Mouse (Mus musculus) testis, postnatal 14 days (tissue): Measurements from ENCODE around the gene Kif3a.
A peak's percentile ranks its signal among the peaks of the same experiment; 100 is the strongest.

Source experiments
- DNase-seq: peaks from one replicate; pipeline ENCODE4 v3.0.0; 2021; ENCODE audit warnings: low spot score

Kif3a gene

GRCm38 (mm10) chr11:53567224-53568014 lies at the start of gene Kif3a:
Gene Kif3a, plus strand, starts transcription at chr11:53567379.
- peak; percentile 95 for DNase-seq

GRCm38 (mm10) chr11:53518759-53519158 lies 48.4 kb upstream of the Kif3a start:
- DNase-seq, result no peak

DNA sequence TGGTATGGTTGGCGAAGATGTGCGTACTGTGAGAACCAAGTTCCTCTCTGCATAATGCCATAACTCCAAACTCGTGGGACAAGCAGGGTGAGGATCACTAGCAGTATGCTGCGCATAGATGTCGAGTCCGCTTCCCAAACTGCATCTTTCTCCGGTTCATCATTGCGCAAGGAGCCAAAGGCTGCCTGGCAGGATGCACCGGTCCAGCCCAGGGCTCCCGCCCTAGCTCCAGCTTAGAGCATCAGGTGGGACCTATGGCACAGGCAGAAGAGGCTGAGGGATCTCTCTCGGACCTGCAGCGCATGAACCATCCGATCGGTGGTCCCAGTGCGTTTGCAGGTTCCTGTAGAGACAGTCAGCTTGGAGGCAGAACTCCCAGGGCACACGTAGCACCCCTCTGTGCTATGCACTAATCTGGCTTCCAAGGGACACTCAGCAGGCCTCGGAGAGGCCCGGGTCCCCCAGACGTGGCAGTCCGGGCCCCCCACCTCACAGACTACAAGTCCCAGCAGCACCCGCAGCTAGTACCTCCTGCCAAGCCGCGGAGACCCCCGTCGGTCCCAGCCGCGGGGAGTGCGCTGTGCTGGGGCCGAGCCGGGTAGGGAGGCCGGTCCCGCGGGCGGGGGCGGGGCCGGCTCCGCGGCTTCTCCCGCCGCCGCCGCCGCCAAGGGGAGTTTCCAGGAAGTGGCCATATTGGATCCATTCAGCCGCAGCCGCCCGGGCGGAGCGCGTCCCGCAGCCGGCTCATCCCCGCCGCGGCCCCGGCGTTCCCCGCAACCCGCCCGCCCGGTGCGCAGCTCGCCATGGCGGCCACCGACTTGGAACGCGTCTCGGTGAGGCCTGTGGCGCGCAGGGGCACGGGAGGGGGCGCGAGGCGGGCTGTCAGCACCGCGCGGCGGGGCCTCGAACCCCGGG lies 47.7 kb upstream of the Kif3a start, which contains the start of gene Sept8:
TSS of gene Sept8 (plus strand) at position 51 of the 915 bp plus-strand sequence.
- DNase-seq, result peak; percentile 57

- DNase-seq, result peak; percentile 42
Observed at GRCm38 (mm10) chr11:53520122-53520978, 46.8 kb upstream of the Kif3a start.

DNA sequence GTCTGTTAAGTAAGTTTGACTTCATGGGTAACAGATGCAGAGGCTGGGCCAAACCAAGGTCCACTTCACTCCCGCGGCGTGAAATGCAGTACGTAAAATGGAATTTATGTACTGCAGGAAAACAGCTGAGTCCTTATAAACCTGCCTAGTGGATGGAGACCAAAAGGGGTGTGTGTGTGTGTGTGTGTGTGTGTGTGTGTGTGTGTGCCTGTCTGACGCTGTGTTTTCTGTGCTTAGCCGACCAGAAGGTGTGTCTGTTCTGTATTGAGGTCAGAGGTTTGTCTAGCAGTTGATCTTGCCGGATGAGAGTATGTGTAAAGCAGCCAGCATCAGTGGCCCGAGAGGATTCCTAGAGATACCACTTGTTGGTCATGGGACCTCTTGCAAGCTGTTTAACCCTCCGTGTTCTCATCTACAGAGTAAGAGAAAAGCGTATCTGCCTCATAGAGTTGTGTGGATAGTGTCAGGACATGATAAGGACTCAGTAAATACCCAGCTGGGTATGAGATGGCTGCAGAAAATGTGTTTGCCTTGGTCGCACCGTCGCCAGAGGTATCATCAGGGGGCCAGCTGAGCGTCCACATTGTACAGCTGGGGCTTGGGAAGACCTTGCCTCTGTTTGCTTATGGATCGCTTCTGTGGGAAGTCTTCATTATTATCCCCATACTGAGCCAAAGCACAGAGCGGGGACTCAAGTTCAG lies 45.9 kb upstream of the Kif3a start:
- no peak for DNase-seq

DNA sequence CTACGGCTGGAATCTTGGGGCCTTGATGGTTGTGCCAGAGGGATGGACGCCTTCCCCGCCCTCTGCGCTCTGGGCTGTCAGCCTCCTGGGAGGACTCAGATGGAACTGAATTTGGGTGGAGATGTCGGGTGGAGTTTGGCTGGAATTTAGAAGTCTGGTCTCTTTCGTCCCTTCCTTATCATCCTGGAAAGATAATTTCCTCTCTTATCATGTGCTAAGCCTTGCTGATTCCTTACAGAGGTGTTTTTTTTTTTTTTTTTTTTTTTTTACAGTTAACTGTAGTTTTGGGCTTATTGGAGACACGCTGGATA lies 45.4 kb upstream of the Kif3a start:
- DNase-seq, result peak; percentile 40

DNA sequence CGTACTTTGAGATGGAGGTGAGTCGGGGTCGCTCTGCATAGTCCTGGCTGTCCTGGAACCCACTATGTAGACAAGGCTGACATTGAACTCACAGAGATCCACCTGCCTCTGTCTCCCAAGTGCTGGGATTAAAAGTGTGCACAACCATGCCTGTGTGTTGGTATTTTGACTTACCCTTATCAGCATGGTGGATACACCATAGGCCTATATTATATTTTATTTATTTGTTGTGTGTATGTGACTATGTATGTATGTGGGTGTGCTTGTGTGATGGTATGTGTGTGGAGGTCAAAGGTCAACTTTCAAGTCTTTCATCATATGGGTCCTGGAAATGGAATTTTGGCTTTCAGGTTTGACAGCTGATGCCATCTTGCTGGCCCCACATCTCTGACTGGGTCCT lies 44.8 kb upstream of the Kif3a start:
- DNase-seq, result no peak

DNA sequence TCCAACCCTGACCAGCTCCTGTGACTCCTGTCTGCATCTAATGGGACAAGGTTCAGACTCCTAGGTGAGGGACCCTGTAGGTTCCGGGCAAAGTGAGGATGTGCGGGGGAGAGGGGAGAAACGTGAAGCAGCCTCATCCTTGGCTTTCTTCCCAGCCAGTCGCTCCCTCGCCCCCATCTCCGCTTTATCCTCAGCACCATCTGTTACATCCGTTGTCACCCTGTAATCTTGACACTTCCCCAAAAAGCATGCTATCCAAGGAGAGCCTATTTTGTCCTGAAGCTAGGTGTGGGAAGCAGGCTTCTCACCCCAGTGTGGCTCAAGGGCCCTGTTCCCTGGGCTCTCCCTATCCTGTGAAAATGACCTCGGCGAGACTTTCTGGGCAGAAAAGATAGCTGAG lies 44.2 kb upstream of the Kif3a start:
- DNase-seq, result no peak

- no peak for DNase-seq
Observed at GRCm38 (mm10) chr11:53523545-53524405, 43.4 kb upstream of the Kif3a start.

- DNase-seq, result no peak
Observed at GRCm38 (mm10) chr11:53524905-53525304, 42.3 kb upstream of the Kif3a start.

DNA sequence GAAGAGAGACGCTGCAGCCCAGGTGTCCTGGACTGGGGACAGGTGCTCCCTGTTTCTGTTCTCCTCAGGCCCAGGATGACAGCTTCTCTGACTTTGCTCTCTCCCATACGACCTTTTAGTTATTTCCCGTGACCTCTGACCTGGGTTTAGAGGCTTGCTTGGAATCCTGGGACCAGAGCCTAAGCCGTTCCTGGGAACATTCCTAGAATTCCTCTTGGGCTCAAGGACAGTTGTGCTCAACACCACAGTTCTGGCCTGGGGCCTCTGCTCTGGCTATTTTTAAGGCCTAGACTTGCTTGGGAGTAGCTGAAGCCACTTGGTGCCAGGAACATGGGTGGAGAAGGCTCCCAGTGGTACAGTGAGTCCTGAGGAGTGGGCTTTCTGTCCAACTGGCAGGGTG lies 41.7 kb upstream of the Kif3a start:
- DNase-seq, result peak; percentile 48

DNA sequence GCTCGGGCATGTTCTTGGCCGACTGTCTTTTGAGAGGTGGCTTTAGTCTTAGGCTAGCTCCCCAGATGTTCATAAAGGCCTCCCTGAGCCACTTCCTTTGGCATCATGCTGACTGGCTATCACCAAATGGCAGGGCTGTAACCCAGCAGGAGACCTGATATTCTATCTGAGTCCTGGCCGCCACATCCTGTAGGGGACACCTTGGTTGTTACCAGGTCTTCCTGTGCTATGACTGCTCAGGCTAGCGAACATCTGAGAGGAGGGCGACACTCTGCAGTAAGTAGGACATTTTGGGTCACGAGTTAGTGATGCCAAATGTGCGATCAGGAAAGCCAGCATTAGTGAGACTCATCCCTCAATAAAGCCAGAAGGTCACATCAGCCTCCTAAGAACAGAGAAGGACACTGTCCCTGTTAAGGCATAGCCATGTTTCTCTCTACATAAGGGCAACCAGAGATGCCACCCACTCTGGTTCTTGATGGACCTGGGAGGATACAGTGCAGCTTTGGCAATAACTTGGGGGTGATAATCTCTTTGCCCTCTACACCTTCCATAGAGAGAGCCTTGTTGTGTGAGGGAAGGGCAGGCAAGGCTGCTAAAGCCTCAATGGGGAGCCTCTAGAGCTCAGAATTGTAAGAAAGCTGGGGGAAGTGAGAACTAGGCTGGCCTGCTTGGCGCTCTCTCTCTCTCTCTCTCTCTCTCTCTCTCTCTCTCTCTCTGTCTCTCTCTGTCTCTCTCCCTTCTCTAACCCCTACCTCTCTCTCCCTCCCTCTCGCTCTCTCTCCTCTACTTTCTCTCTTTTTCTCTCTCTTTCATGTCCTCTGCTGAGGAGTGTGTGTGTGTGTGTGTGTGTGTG lies 38.6 kb upstream of the Kif3a start:
- no peak for DNase-seq

- DNase-seq, result no peak
Observed at GRCm38 (mm10) chr11:53529253-53529557, 38.0 kb upstream of the Kif3a start.

DNA sequence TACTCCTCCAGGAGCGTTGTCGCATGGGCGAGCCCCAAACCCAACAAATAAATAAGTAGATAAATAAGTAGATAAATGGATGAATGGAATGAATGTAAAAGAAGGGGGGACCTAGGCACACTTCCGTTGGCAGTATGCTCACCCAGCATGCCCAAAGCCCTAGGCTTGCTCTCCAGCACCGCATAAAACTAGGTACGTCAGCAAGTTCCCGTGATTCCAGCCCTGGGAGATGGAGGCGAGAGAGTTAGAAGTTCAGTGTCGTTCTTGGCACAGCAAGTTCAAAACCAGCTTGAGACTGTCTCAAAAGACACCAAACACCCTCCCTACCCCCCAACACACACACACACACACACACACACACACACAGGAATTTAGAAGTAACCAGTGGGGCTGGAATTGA lies 37.2 kb upstream of the Kif3a start:
- no peak for DNase-seq

DNA sequence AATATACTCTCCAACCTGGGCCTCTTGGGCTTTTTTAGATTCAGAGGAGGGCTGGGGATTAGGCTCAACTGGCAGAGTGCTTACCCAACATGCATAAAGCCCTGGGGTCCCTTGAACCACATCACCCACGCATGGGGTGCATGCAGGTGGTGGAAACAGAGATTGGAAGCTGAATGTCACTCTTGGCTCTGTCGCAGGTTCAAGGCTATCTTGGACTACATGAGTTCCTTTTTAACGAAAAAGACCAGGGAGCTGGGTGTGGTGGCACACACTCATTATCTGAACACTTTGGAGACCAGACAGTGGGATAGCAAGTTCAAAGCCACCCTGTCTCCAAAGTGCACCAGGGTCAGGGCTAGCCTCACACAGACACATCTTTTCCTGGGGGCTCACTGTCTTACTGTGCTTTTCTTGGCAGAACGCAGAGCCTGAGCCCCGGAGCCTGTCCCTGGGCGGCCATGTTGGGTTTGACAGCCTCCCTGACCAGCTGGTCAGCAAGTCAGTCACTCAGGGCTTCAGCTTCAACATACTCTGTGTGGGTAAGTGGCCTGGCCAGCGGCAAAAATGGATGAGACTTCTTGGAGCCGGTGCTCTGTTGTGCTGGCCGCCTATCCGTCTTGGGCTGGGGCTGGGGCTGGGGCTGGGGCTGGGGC lies 35.5 kb upstream of the Kif3a start:
- no peak for DNase-seq

DNA sequence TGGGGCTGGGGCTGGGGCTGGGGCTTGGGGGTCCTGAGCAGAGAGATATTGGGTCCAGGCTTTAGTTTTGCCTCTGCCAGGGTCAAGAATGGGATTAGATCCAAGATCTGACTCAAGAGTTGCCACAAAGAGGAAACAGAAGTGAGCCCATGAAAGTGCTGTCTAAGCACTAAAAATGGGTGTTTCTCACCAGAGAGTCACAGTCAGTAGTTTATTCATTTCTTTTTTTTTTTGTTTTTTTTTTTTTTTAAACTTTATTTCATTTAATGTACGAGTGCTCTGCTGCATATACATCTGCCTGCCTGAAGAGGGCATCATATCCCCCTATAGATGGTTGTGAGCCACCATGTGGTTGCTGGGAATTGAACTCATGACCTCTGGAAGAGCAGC lies 35.0 kb upstream of the Kif3a start:
- DNase-seq, result no peak

DNA sequence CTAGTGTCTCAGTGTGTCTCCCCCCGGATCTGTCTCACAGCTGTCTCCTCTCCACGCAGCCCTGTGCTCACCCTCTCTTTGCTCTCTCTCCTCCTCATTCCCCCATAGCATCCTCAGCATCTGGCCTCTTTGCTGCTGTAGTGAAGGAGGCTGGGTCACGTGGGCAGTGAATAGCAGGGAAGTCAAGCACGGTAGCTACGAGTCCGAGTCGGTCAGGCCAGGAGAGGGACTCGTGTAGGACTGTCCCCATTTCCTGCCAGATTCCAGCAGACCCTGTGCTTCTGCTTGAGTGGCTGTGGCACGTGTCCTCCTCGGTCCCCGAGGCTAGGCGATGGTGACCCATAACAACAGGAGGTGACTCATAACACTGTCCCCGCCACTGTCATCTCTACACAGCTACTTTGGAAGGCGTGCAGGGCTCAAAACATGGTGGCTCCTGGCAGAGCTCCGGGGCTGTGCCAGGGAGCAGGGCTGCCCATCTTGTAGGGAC lies 28.1 kb upstream of the Kif3a start:
- no peak for DNase-seq

GRCm38 (mm10) chr11:53540394-53540793 lies 26.8 kb upstream of the Kif3a start:
- DNase-seq, result no peak

DNA sequence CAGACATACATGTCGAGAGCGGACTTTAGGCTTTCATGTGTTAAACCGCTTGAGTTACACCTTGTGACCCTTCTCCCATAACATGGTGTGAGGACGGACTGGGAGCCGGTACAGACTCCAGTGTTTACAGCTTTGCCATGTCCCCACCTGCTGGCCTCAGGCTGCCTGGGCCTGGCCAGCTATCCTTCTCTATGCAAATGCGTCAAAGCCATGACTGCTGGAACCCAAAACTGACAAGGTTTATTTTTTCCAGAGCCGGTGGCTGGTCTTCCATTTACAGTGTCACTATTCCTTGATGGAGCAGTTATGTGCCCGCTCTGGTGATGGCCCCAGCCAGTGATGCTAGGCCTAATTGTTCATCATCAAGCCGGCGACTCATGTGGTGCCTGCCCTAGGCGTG lies 26.0 kb upstream of the Kif3a start:
- DNase-seq, result no peak
